Mouse (Mus musculus): ENCODE measurements around the gene Mcm2.

DNA sequence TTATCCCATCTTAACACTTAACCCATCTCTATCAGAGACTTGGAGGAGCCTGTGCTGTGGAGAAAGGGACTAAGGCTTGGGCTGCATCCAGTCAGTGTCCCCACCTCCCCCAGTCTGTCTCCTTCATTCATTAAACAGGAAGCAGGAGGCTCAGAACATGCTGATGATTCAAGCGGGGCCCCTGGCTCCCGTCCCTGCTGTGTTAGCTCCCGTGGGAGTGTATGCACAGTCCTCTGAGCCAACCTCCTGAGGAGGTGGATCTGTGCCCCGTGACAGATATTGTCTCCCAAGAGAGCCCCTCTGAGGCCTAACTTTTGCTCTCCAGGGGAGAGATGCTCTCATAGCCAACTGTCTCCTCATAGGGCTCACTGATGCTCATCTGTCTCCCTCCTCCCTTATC lies 36.2 kb upstream of the Mcm2 start:
- TF ChIP-seq CTCF (IDR thresholded peaks at IDR 0.05; ENCODE audit: borderline replicate concordance, insufficient read depth, low read length): no peak
- no peak for TF ChIP-seq POLR2A (IDR thresholded peaks at IDR 0.05; ENCODE audit: low read depth, low read length)
